Mouse (Mus musculus) hindbrain, postnatal 0 days (tissue): ENCODE data around the gene Wfdc15b. TPM values are rescaled to one million over a fixed set of nuclear protein-coding genes. Genes with fewer than 3 reads are reported as not detected.

Source experiments
- ATAC-seq: fragments of 200-750 bp; cut with Nextera tagmentation; 2 replicates; pipeline ENCODE4 v1.8.0; 2017; ENCODE audit warnings: mild to moderate bottlenecking, moderate TSS enrichment, moderate library complexity
- DNase-seq: peaks from one replicate; pipeline ENCODE4 v3.0.0-alpha.2; 2015; ENCODE audit warnings: low spot score
- H3K27ac ChIP-seq: fragments of 300-500 bp; sonication (generic); 2 replicates; pipeline ENCODE4 v1.5.1; 2014; ENCODE audit warnings: mild to moderate bottlenecking
- H3K27me3 ChIP-seq: fragments of 300-500 bp; sonication (generic); 2 replicates; pipeline ENCODE4 v1.6.1; 2014; ENCODE audit warnings: low read length, mixed read lengths; ENCODE audit not compliant: insufficient read depth
- H3K36me3 ChIP-seq: fragments of 300-500 bp; sonication (generic); 2 replicates; pipeline ENCODE4 v1.6.1; 2014; ENCODE audit warnings: low read length, mixed read lengths; ENCODE audit not compliant: insufficient read depth
- H3K4me1 ChIP-seq: fragments of 300-500 bp; sonication (generic); 2 replicates; pipeline ENCODE4 v1.6.1; 2014; ENCODE audit warnings: antibody characterized with exemption, low read length, mixed read lengths; ENCODE audit not compliant: insufficient read depth
- H3K4me2 ChIP-seq: fragments of 300-500 bp; sonication (generic); 2 replicates; pipeline ENCODE4 v1.6.1; 2014; ENCODE audit warnings: low read depth, mild to moderate bottlenecking, low read length, moderate library complexity, mixed read lengths
- H3K4me3 ChIP-seq: fragments of 300-500 bp; sonication (generic); 2 replicates; pipeline ENCODE4 v1.5.1; 2014; ENCODE audit warnings: low read length
- H3K9ac ChIP-seq: fragments of 300-500 bp; sonication (generic); replicated peaks from 2 replicates; pipeline ENCODE4 v1.6.1; 2014; ENCODE audit warnings: mild to moderate bottlenecking, low read length, moderate library complexity, mixed read lengths
- H3K9me3 ChIP-seq: fragments of 300-500 bp; sonication (generic); 2 replicates; pipeline ENCODE4 v1.6.1; 2016; ENCODE audit warnings: low read length, mixed read lengths
- CTCF ChIP-seq: IDR thresholded peaks from 2 replicates; pipeline ENCODE4 v1.5.1; 2016; ENCODE audit warnings: antibody characterized with exemption, control low read depth, low read depth
- WGBS: fragments of 180-500 bp; shearing (Covaris S2); extraction: QIAGEN DNeasy Blood & Tissue Kit; methylation state at CpG from one replicate; pipeline ENCODE4 v1.1.7; 2014; 5-methylcytosine and 5-hydroxymethylcytosine counted together
- polyA plus RNA-seq: library from polyadenylated mRNA; unstranded; fragments of >200 nt; fragmentation: Nextera tagmentation; extraction: Ambion mirVana; gene quantifications from 2 replicates; pipeline ENCODE4 v1.2.1, GENCODE M21; 2015
- total RNA-seq: library from RNA; depleted of rRNA; stranded (reverse); fragments of >200 nt; gene quantifications from 2 replicates; pipeline ENCODE4 v1.2.3, GENCODE M21; 2014; rRNA removed

The Wfdc15b gene
- total and polyA plus RNA-seq, 2 experiments from 2014 or later = not detected

DNA sequence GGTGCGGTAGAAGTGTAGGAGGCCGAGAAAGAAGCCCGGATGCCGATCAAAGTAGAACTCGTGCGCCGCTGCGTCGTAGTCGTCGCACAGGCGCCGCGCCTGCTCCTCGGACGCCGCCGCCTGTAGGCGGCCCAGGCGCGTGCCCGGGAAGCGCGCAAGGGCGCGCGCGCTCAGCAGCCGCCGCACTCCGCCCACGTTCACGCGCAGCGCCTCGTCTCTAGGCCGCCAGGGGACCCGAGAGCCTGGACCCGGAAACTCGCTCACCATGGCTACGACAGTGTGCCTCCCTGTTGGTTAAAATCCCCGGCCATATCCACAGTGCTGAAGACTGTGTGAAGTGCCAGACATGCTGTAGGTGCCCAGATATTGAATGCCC lies 52.9 kb downstream of the Wfdc15b start:
- 12% methylated on average over 42 of the region's 42 CpGs for WGBS
- ATAC-seq (peak; percentile 74; the same call in 1 of the 2 replicates), DNase-seq (peak; percentile 78)
- Histone ChIP-seq H3K4me1 (peaks cover 8% of the 10 kb centered on the region; the same call in 1 of the 2 replicates), H3K4me3 (peak overlapping the region; percentile 39), H3K9me3 (no peaks in the 10 kb centered on the region), H3K4me2 (peak overlapping the region; percentile 52), H3K27ac (no peak overlapping the region), H3K9ac (no peak overlapping the region; the same call in 1 of the 2 replicates), H3K36me3 (no peaks in the 10 kb centered on the region), H3K27me3 (peaks cover 53% of the 10 kb centered on the region)
- peak; percentile 35 for TF ChIP-seq CTCF

DNA sequence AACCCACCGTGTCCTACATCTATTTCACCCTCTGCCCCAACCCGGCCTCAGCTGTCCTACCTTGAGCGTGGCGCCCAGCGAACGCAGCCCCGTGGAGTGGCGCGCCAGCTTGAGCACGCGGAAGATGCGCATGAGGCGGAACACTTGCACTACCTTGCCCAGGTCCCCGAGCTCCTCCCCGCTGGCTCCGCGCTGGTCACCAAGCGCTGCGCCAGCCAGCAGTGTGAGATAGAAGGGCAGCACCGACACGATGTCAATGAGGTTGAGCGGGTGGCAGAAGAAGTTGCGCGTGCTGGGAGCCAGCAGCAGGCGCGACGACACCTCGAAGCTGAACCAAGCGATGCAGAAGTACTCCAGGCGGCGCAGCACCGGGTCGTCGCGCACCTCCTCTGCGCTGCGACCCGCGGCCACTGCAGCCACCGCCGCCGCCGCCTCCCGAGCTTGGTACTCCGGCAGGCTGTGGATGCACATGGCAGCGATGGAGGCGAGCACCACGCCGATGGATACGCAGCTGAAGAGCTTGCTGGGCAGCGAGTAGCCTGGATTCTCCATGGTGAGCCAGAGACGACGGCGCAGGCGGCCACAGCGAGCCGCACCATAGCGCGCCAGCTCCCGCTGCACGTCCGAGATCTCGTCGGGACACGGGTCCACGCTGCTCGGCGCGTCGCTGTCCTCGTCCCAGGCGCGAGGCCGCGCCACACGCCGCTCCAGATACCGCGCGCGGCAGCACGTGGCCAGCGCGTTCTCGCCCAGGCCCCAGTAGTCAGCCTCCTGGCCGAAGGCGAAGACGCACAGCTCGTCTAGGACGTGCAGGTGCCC lies 53.5 kb downstream of the Wfdc15b start:
- no peaks in the 10 kb centered on the region for H3K36me3 ChIP-seq
- 10% methylated on average over 90 of the region's 90 CpGs for WGBS
- H3K27me3 ChIP-seq = peaks cover 53% of the 10 kb centered on the region
- DNase-seq (peak; percentile 65), ATAC-seq (peak; percentile 87)
- H3K9ac ChIP-seq = peak overlapping the region; percentile 48; the same call in 1 of the 2 replicates
- H3K27ac ChIP-seq = no peak overlapping the region
- peak overlapping the region; percentile 52 for H3K4me2 ChIP-seq
- peak overlapping the region; percentile 39 for H3K4me3 ChIP-seq
- peaks cover 8% of the 10 kb centered on the region; the same call in 1 of the 2 replicates for H3K4me1 ChIP-seq
- no peak for TF ChIP-seq CTCF
- no peaks in the 10 kb centered on the region for H3K9me3 ChIP-seq

DNA sequence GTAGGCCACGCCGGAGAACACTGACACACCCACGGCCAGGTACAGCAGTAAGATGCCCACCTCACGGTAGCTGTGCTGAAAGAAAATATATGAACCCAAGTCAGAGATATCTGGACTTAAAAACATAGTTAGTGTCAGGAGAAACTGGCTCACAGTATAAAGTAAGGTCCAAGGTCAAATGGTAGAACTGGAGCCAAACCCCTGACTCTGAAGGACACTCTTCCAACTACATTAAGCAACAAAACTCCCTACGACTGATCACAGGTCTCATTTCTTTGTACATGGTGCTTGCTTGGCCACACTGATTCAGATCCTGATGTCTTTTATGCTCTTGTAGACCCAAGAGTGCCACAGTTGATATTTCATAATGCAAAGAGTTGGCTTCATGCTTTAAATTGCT lies 56.5 kb downstream of the Wfdc15b start:
- H3K9me3 ChIP-seq = no peaks in the 10 kb centered on the region
- ATAC-seq (no peak), DNase-seq (no peak)
- H3K36me3 ChIP-seq = no peaks in the 10 kb centered on the region
- H3K27ac ChIP-seq = no peak overlapping the region
- no peak for TF ChIP-seq CTCF
- H3K9ac ChIP-seq = no peak overlapping the region
- WGBS = 97% methylated on average over 5 of the region's 5 CpGs
- H3K4me1 ChIP-seq = no peaks in the 10 kb centered on the region; the same call in 1 of the 2 replicates
- no peak overlapping the region for H3K4me2 ChIP-seq
- H3K27me3 ChIP-seq = peaks cover 33% of the 10 kb centered on the region
- H3K4me3 ChIP-seq = no peak overlapping the region

Other genes with a start within 250 kb of the Wfdc15b start
- 131 and 134 TPM in 2 replicates for gene Ywhab, start 226.7 kb downstream of the Wfdc15b start, total RNA-seq
- 583 and 590 TPM in 2 replicates for gene Ywhab, start 226.7 kb downstream of the Wfdc15b start, polyA plus RNA-seq
- gene Pabpc1l, start 196.2 kb downstream of the Wfdc15b start, total RNA-seq = 1.3 TPM in 1 of 2 replicates, not detected in the other
- gene Pabpc1l, start 196.2 kb downstream of the Wfdc15b start, polyA plus RNA-seq = 2.0 and 2.2 TPM in 2 replicates
- 19.7 and 23.9 TPM in 2 replicates for gene Stk4, start 151.3 kb downstream of the Wfdc15b start, total RNA-seq
- 13.1 and 13.2 TPM in 2 replicates for gene Stk4, start 151.3 kb downstream of the Wfdc15b start, polyA plus RNA-seq
- 38.9 and 45.8 TPM in 2 replicates for gene Tomm34, start 150.5 kb downstream of the Wfdc15b start, total RNA-seq
- gene Tomm34, start 150.5 kb downstream of the Wfdc15b start, polyA plus RNA-seq = 45.8 and 46.5 TPM in 2 replicates
- gene Kcns1, start 50.5 kb downstream of the Wfdc15b start, total RNA-seq = 12.7 and 15.8 TPM in 2 replicates
- 3.0 and 3.3 TPM in 2 replicates for gene Kcns1, start 50.5 kb downstream of the Wfdc15b start, polyA plus RNA-seq
- not detected in 2 replicates for gene Wfdc5, start 38.9 kb downstream of the Wfdc15b start, total RNA-seq
- not detected in 2 replicates for gene Wfdc5, start 38.9 kb downstream of the Wfdc15b start, polyA plus RNA-seq
- not detected in 2 replicates for gene Wfdc12, start 31.1 kb downstream of the Wfdc15b start, total RNA-seq
- gene Wfdc12, start 31.1 kb downstream of the Wfdc15b start, polyA plus RNA-seq = not detected in 2 replicates
- not detected in 2 replicates for gene Wfdc15a, start 21.5 kb downstream of the Wfdc15b start, total RNA-seq
- not detected in 2 replicates for gene Wfdc15a, start 21.5 kb downstream of the Wfdc15b start, polyA plus RNA-seq
- not detected in 2 replicates for gene Svs2, start 16.8 kb upstream of the Wfdc15b start, total RNA-seq
- not detected in 2 replicates for gene Svs2, start 16.8 kb upstream of the Wfdc15b start, polyA plus RNA-seq
- not detected in 2 replicates for gene Svs3b, start 35.0 kb upstream of the Wfdc15b start, total RNA-seq
- gene Svs3b, start 35.0 kb upstream of the Wfdc15b start, polyA plus RNA-seq = not detected in 2 replicates
- not detected in 2 replicates for gene Svs4, start 56.8 kb upstream of the Wfdc15b start, total RNA-seq
- not detected in 2 replicates for gene Svs4, start 56.8 kb upstream of the Wfdc15b start, polyA plus RNA-seq
- gene Svs3a, start 67.6 kb upstream of the Wfdc15b start, total RNA-seq = not detected in 2 replicates
- not detected in 2 replicates for gene Svs3a, start 67.6 kb upstream of the Wfdc15b start, polyA plus RNA-seq
- gene Svs6, start 95.1 kb upstream of the Wfdc15b start, total RNA-seq = not detected in 2 replicates
- gene Svs6, start 95.1 kb upstream of the Wfdc15b start, polyA plus RNA-seq = not detected in 2 replicates
- gene Svs5, start 111.1 kb upstream of the Wfdc15b start, total RNA-seq = not detected in 2 replicates
- gene Svs5, start 111.1 kb upstream of the Wfdc15b start, polyA plus RNA-seq = not detected in 2 replicates
- 4.3 TPM in 1 of 2 replicates, not detected in the other for gene Slpi, start 167.4 kb upstream of the Wfdc15b start, total RNA-seq
- gene Slpi, start 167.4 kb upstream of the Wfdc15b start, polyA plus RNA-seq = 0.40 and 0.82 TPM in 2 replicates
- 0.22 TPM in 1 of 2 replicates, not detected in the other for gene Rbpjl, start 181.5 kb upstream of the Wfdc15b start, total RNA-seq
- 0.14 and 0.21 TPM in 2 replicates for gene Rbpjl, start 181.5 kb upstream of the Wfdc15b start, polyA plus RNA-seq
- 4.9 and 8.2 TPM in 2 replicates for gene Matn4, start 183.5 kb upstream of the Wfdc15b start, total RNA-seq
- gene Matn4, start 183.5 kb upstream of the Wfdc15b start, polyA plus RNA-seq = 4.7 and 5.0 TPM in 2 replicates
- 31.1 and 34.1 TPM in 2 replicates for gene Sdc4, start 222.2 kb upstream of the Wfdc15b start, total RNA-seq
- 36.7 and 39.5 TPM in 2 replicates for gene Sdc4, start 222.2 kb upstream of the Wfdc15b start, polyA plus RNA-seq
- 165 and 315 TPM in 2 replicates for gene Sys1, start 235.3 kb upstream of the Wfdc15b start, total RNA-seq
- gene Sys1, start 235.3 kb upstream of the Wfdc15b start, polyA plus RNA-seq = 108 and 113 TPM in 2 replicates
- gene Gm20458, start 239.3 kb upstream of the Wfdc15b start, total RNA-seq = 34.4 and 36.9 TPM in 2 replicates
- 9.6 and 10.8 TPM in 2 replicates for gene Gm20458, start 239.3 kb upstream of the Wfdc15b start, polyA plus RNA-seq